Mouse (Mus musculus) heart, embryonic 14.5 days (tissue): ENCODE measurements at regions not wholly inside any gene's neighbourhood (a gene's known extent, or its start where the extent isn't known, plus 50 kb on each side); places are given as distances from the start of the nearest gene placed in this dataset.

ENCODE experiments used
- ATAC-seq: fragments of 200-750 bp; cut with Nextera tagmentation; 2 replicates; pipeline ENCODE4 v1.8.0; 2017; ENCODE audit warnings: low read depth, moderate TSS enrichment; ENCODE audit not compliant: insufficient number of reproducible peaks, insufficient read depth, low FRiP score
- H3K27ac ChIP-seq, 2 experiments: fragments of 200-500 bp in 1 of 2; fragments of 300-500 bp in 1 of 2; sonication (generic) in 1 of 2; replicated peaks in 1 of 2; 2 replicates each; pipeline ENCODE4 v1.5.1; 2012 to 2014; ENCODE audit warnings: low read depth in 2 of 2, low read length in 2 of 2, control low read depth in 1 of 2, mild to moderate bottlenecking in 1 of 2, mixed read lengths in 1 of 2; ENCODE audit not compliant: control insufficient read depth in 1 of 2, insufficient read depth in 1 of 2
- H3K27me3 ChIP-seq: fragments of 300-500 bp; sonication (generic); 2 replicates; pipeline ENCODE4 v1.6.1; 2014; ENCODE audit warnings: mild to moderate bottlenecking, low read length, control low read depth; ENCODE audit not compliant: control insufficient read depth, insufficient read depth
- H3K36me3 ChIP-seq: fragments of 300-500 bp; sonication (generic); 2 replicates; pipeline ENCODE4 v1.6.1; 2014; ENCODE audit warnings: mild to moderate bottlenecking, control low read depth, low read length, mixed read lengths; ENCODE audit not compliant: control insufficient read depth, insufficient read depth
- H3K4me1 ChIP-seq, 2 experiments: fragments of 200-500 bp in 1 of 2; fragments of 300-500 bp in 1 of 2; sonication (generic) in 1 of 2; 2 replicates each; pipeline ENCODE4 v1.6.1; 2012 to 2014; ENCODE audit warnings: low read length in 2 of 2, control low read depth in 1 of 2, mixed read lengths in 1 of 2; ENCODE audit not compliant: control insufficient read depth in 2 of 2, insufficient read depth in 2 of 2
- H3K4me2 ChIP-seq: fragments of 300-500 bp; sonication (generic); 2 replicates; pipeline ENCODE4 v1.6.1; 2014; ENCODE audit warnings: mild to moderate bottlenecking, low read length
- H3K4me3 ChIP-seq, 2 experiments: fragments of 200-500 bp in 1 of 2; fragments of 300-500 bp in 1 of 2; sonication (generic) in 1 of 2; 2 replicates each; pipeline ENCODE4 v1.5.1; 2012 to 2014; ENCODE audit warnings: low read length in 2 of 2, mild to moderate bottlenecking in 2 of 2, control low read depth in 1 of 2, low read depth in 1 of 2, moderate library complexity in 1 of 2; ENCODE audit not compliant: control insufficient read depth in 1 of 2, insufficient read depth in 1 of 2
- H3K9ac ChIP-seq: fragments of 300-500 bp; sonication (generic); 2 replicates; pipeline ENCODE4 v1.6.1; 2014; ENCODE audit warnings: mild to moderate bottlenecking, low read length
- H3K9me3 ChIP-seq: fragments of 300-500 bp; sonication (generic); 2 replicates; pipeline ENCODE4 v1.6.1; 2016; ENCODE audit warnings: low read length, control low read depth; ENCODE audit not compliant: control insufficient read depth
- WGBS: fragments of 180-500 bp; shearing (Covaris S2); extraction: QIAGEN DNeasy Blood & Tissue Kit; methylation state at CpG from one replicate; pipeline ENCODE4 v1.1.7; 2014; 5-methylcytosine and 5-hydroxymethylcytosine counted together

DNA sequence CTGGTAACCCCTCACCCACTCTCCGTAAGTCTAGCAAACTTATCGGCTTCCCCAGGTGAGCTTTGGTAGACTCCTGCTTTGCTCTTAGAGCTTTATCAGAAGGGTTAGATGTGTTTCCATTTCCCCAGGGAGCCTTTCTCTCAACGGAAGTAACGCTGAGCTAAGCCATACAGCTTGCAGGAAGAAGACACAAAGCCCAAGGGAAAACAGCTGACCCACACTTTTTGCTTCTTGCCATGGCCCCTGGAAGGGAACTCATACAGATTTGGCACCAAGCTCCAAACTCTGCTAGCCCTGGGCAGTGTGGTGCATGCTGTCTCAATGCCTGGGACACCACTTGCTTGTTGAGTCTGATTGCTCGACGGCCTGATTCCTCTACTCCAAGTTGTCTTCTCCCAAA lies 242.6 kb downstream of the Sipa1l2 start:
- H3K4me3 ChIP-seq: no peak overlapping the region
- H3K27ac ChIP-seq: peak overlapping the region; percentile 93 to 94
- no peak for ATAC-seq
- H3K4me2 ChIP-seq: peak overlapping the region; percentile 20; the same call in 1 of the 2 replicates
- H3K9me3 ChIP-seq: no peaks in the 10 kb centered on the region
- no peaks in the 10 kb centered on the region for H3K27me3 ChIP-seq
- H3K4me1 ChIP-seq: peaks cover 48 to 54% of the 10 kb centered on the region in 2 experiments
- 63% methylated on average over 6 of the region's 6 CpGs for WGBS
- H3K9ac ChIP-seq: peak overlapping the region; percentile 57
- no peaks in the 10 kb centered on the region for H3K36me3 ChIP-seq

GRCm38 (mm10) chr8:125325736-125326135 lies 243.9 kb downstream of the Sipa1l2 start:
- Histone ChIP-seq H3K4me1 (peaks cover 48 to 51% of the 10 kb centered on the region in 2 experiments), H3K4me3 (no peak overlapping the region), H3K9me3 (no peaks in the 10 kb centered on the region), H3K4me2 (no peak overlapping the region), H3K9ac (no peak overlapping the region), H3K27ac (no peak overlapping the region), H3K36me3 (no peaks in the 10 kb centered on the region), H3K27me3 (no peaks in the 10 kb centered on the region)
- no peak for ATAC-seq
- WGBS: over 99% methylated on average over 6 of the region's 6 CpGs

DNA sequence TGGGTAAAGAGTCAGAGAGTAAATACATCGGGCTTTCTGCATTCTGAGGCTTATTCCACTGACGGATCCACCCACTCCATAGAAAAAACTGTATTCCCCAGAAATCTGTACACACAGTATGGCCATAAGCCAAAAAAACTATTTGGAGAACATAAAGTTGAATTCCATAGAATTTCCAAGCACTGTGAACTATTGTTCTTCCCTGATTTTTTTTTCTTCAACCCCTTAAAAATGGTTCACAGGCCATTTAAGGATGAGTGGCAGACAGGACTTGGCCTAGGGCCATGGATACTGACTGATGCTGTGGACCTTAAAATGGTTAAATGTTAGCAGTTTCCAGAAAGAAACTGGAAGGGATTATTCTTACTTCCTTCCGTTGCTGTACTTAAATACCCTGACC lies 247.0 kb downstream of the Sipa1l2 start:
- Histone ChIP-seq H3K4me1 (peaks cover 27 to 39% of the 10 kb centered on the region in 2 experiments), H3K9me3 (no peaks in the 10 kb centered on the region), H3K4me2 (no peak overlapping the region), H3K27me3 (no peaks in the 10 kb centered on the region), H3K36me3 (no peaks in the 10 kb centered on the region), H3K9ac (no peak overlapping the region), H3K27ac (no peak overlapping the region), H3K4me3 (no peak overlapping the region)
- no peak for ATAC-seq
- whole genome bisulfite sequencing: 82% methylated on average over 3 of the region's 3 CpGs

DNA sequence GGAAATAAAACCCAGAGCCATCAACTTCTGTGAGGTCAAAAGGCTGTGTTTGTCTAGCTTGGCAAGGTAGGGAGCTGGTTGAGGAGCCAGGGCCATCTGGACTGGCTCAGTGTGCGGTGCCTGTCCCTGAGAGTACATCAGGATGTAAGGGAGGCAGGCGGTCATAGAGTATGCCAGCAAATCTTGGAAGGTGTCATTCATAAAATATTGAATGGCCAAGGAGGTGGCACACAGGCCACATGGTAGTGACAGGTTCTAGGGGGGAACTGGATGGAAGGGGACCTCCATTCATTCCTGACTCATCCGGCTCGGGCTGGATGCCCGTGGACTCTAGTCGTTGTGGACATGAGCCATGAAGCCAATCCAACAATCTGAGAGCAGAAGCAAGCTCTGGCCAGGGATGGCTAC lies 252.0 kb downstream of the Sipa1l2 start:
- no peaks in the 10 kb centered on the region for H3K27me3 ChIP-seq
- WGBS: 90% methylated on average over 6 of the region's 6 CpGs
- ATAC-seq: no peak
- no peak overlapping the region for H3K9ac ChIP-seq
- no peak overlapping the region for H3K4me3 ChIP-seq
- no peaks in the 10 kb centered on the region for H3K36me3 ChIP-seq
- H3K27ac ChIP-seq: no peak overlapping the region
- peaks cover 13 to 29% of the 10 kb centered on the region in 2 experiments for H3K4me1 ChIP-seq
- no peak overlapping the region for H3K4me2 ChIP-seq
- no peaks in the 10 kb centered on the region for H3K9me3 ChIP-seq

DNA sequence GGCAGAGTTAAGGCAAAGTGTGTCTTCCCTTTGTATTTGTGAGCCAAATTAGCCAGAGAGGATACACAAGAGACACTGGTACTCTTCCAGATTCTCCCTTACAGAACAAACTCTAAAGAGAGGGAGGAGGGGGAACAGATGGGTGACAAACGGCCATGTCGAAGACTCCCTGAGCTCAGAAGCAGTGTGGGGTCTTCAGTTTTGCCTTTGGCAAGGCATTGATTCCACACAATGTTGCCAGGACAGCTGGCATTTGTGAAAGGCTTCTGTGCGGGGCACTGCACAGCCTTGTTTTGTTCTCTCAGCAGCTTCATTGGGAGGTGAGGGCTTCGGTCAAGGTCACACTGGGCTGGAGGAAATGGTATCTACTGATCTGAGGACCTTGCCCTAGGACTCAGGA lies 253.9 kb downstream of the Sipa1l2 start:
- no peak overlapping the region for H3K4me2 ChIP-seq
- H3K4me1 ChIP-seq: peaks cover 11 to 26% of the 10 kb centered on the region in 2 experiments
- no peaks in the 10 kb centered on the region for H3K36me3 ChIP-seq
- H3K4me3 ChIP-seq: no peak overlapping the region
- ATAC-seq: no peak
- no peaks in the 10 kb centered on the region for H3K9me3 ChIP-seq
- H3K27me3 ChIP-seq: no peaks in the 10 kb centered on the region
- no peak overlapping the region for H3K27ac ChIP-seq
- H3K9ac ChIP-seq: no peak overlapping the region
- 89% methylated on average over 4 of the region's 4 CpGs for WGBS

- Histone ChIP-seq H3K4me1 (peaks cover 7 to 18% of the 10 kb centered on the region in 2 experiments), H3K9ac (no peak overlapping the region), H3K4me2 (no peak overlapping the region), H3K4me3 (no peak overlapping the region), H3K27ac (no peak overlapping the region), H3K9me3 (no peaks in the 10 kb centered on the region), H3K27me3 (no peaks in the 10 kb centered on the region), H3K36me3 (no peaks in the 10 kb centered on the region)
- no peak for ATAC-seq
- 79% methylated on average over 6 of the region's 6 CpGs for WGBS
These were observed 254.6 kb downstream of the Sipa1l2 start for GRCm38 (mm10) chr8:125314996-125315395.

DNA sequence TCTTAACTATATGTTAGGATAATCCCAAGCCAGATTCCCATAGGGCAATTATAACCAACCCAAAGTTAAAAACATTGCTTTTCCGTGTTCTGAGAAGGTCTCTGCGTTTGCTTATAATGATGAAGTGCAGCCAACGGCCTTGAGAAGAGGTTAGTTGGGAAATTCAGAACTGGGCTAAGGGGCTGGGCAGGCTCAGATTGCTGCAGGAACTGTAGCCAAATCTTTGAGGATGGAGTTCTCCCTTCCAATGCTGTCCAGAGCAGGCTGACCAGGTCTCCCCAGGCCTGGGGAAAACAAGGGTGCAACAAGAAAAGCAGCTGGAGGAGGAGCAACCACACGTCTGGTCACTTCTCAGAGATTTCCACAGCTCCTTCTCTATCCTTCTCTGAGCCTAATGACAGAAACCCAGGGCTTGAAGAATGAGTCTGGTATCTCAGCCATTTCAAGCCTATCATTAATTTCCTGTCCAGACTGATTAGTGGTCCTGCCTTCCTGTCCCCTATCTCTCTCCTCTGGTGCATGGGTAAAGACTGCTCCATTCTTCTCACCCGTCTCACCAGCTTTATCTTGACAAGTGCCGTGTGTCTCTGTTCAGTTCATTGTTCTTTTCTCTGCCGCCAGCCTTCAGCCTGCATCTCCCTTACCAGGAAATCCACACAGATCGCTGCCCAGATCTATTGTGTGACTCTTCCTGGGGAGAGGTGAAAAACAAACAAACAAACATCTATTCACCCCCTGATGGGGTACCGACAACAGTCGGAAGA lies 255.2 kb downstream of the Sipa1l2 start:
- WGBS: 40% methylated on average over 10 of the region's 10 CpGs
- H3K9me3 ChIP-seq: no peaks in the 10 kb centered on the region
- no peaks in the 10 kb centered on the region for H3K27me3 ChIP-seq
- no peak overlapping the region; a peak in 1 of 4 replicates for H3K27ac ChIP-seq
- H3K36me3 ChIP-seq: no peaks in the 10 kb centered on the region
- no peak overlapping the region for H3K4me3 ChIP-seq
- peaks cover 7 to 14% of the 10 kb centered on the region in 2 experiments for H3K4me1 ChIP-seq
- H3K4me2 ChIP-seq: no peak overlapping the region
- ATAC-seq: no peak; the same call in 1 of the 2 replicates
- H3K9ac ChIP-seq: no peak overlapping the region
